Mouse (Mus musculus) embryonic fibroblast, embryonic 13.5 days (primary cell): ENCODE data around the gene Wdhd1. TPM values are rescaled to one million over a fixed set of nuclear protein-coding genes. Genes with fewer than 3 reads are reported as not detected.

Source experiments
- H3K27ac ChIP-seq: 2 replicates; pipeline ENCODE4 v1.5.1; 2012; ENCODE audit warnings: low read length, control low read depth, inconsistent platforms; ENCODE audit not compliant: insufficient read depth
- H3K4me1 ChIP-seq: 2 replicates; pipeline ENCODE4 v1.6.1; 2011; ENCODE audit warnings: low read length; ENCODE audit not compliant: control insufficient read depth, insufficient read depth
- H3K4me3 ChIP-seq: 2 replicates; pipeline ENCODE4 v1.5.1; 2011; ENCODE audit warnings: mild to moderate bottlenecking, control low read depth, low read length; ENCODE audit not compliant: insufficient read depth
- CTCF ChIP-seq: IDR thresholded peaks from 2 replicates; pipeline ENCODE4 v1.5.1; 2011; ENCODE audit warnings: mild to moderate bottlenecking, control low read depth, low read length, moderate library complexity, borderline replicate concordance; ENCODE audit not compliant: insufficient read depth
- POLR2A ChIP-seq: IDR thresholded peaks from 2 replicates; pipeline ENCODE4 v1.6.1; 2011; ENCODE audit warnings: low read depth, mild to moderate bottlenecking, control low read depth, low read length, moderate library complexity
- polyA plus RNA-seq: library from polyadenylated mRNA; stranded (reverse); fragments of >200 nt; gene quantifications from 2 replicates; pipeline ENCODE4 v1.2.4, GENCODE M21; 2011; ENCODE audit warnings: low read depth; ENCODE audit not compliant: missing spikeins, insufficient read length

The Wdhd1 gene
- polyA plus RNA-seq, 1 experiment = 23.0 TPM

DNA sequence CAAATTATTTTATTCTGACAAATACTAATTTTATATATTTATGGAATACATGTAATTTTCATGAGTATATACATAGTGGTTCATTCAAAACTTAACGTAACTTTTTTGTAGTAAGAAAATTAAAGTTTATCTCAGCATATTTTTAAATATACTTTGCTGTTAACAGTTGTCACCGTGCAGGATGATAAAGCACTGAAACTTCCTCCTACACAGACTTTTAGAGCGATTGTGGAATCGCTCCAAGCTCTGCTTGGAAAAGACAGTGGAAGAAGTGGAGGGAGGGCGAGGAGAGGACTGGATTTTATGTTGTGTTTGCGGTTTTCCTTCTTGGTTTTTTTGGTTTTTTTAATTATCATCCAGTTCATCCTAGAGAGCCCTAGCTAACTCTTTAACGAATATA lies 6.9 kb upstream of the Wdhd1 start:
- Histone ChIP-seq H3K27ac (no peak overlapping the region), H3K4me1 (no peaks in the 10 kb centered on the region), H3K4me3 (no peak overlapping the region)
- TF ChIP-seq CTCF (no peak), POLR2A (no peak)

DNA sequence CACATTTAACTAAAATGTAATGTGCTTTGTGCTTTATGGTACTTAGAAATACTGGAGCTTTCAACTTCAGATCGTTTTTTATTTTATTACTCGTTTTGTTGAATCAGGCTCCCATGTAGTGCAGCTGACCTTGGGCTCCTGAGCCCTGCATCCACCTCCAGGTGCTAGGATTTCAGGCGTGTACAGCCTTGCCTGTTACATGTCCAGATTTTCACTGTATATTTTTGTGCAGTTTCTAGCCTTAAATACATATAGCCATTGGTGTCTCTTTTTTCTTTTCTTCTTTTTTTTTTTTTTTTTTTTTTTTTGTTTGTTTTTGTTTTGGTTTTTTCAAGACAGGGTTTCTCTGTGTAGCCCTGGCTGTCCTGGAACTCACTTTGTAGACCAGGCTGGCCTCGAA lies 4.9 kb upstream of the Wdhd1 start:
- Histone ChIP-seq H3K4me1 (no peaks in the 10 kb centered on the region), H3K27ac (no peak overlapping the region), H3K4me3 (no peak overlapping the region)
- no peak for TF ChIP-seq POLR2A
- TF ChIP-seq CTCF = no peak

DNA sequence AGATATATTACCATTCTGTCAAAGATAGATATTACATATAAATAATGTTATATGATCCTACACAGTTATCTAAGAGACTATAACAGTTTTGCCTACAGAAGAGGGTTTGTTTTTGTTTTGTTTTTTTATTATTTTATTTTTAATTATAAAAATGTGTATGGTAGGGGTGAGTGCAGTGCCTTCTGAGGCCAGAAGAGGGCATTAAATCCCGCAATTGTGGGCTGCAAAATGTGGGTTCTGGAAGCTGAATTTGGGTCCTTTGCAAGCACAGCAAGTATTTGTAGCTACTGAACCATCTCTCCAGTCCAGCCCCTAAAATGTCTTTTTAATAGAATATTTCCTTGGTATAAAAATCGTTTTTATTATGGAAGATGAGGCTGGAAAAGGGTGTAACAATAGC lies 2.4 kb upstream of the Wdhd1 start:
- Histone ChIP-seq H3K4me1 (0 out of 2 replicates have a peak, but pooled peaks cover 2% of the 10 kb centered on the region), H3K4me3 (no peak overlapping the region), H3K27ac (no peak overlapping the region)
- TF ChIP-seq POLR2A = no peak
- no peak for TF ChIP-seq CTCF

DNA sequence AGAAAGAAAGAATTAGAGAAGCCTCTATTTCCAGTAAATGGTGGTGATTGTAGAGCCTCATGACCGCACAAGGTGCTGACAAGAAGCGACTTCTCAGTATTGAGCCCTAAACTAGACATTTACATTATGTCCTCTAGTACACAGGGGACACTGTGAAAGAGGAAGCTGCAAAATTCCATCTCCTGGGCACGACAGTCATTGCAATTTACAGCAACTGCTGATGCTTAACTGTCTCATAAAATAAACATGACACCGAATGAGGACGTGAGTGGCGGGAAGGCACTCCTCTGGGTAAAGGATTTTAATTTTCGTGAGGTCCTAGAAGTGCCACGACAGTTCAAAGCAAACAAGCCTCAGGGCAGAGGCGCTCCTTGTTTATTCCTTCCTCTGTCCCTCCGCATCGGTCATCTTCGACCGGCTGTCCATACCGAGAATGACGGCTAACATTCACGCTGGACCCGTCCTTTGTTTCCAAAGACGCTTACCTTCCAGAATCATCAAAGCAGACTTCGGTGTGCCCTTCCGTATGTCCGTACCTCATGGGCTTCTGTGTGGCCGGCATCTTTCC lies 537 bp downstream of the Wdhd1 start:
- Histone ChIP-seq H3K4me1 (0 out of 2 replicates have a peak, but pooled peaks cover 2% of the 10 kb centered on the region), H3K4me3 (peak overlapping the region; percentile 88), H3K27ac (no peak overlapping the region)
- no peak for TF ChIP-seq CTCF
- no peak for TF ChIP-seq POLR2A

DNA sequence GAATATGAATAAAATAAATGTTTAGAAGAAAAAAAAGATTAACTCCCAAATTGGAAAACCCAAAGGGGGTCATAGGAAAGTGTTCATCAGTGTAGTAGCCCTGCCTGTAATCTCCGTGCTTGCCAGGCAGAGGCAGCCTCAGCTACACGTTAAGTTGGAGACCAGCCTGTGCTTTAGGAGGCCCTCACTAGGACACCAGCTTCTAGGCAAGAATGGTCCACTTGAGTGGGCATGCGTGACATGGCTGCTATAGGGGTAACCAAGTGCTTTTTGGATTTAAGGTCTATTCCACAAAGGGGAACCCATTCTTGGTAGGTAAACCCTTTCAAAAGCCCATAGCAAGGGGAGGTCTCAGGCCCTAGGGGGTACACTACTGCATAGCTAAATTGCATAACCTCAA lies 1.2 kb downstream of the Wdhd1 start:
- Histone ChIP-seq H3K4me1 (0 out of 2 replicates have a peak, but pooled peaks cover 2% of the 10 kb centered on the region), H3K4me3 (peak overlapping the region; percentile 88), H3K27ac (no peak overlapping the region)
- TF ChIP-seq CTCF (peak; percentile 34; the same call in 1 of the 2 replicates), POLR2A (no peak)

DNA sequence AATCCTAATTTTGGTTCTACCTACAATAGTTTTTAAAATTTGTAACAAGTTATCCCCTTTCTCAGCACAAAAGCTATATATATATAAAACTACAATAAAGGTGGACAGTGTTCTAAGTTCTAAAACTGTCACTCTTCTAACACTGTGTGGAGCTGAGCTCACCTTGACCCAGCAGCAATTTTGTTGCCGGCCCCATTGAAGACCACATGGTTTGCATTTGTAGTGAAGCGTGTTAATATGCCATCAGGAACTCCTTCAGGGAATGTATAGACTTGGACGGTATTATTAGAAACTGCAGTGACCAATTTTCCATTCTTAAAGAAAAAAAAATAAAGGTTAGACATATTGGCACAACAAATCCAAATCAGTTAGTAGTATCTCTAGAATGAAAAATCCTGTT lies 2.9 kb downstream of the Wdhd1 start:
- Histone ChIP-seq H3K4me3 (no peak overlapping the region), H3K4me1 (0 out of 2 replicates have a peak, but pooled peaks cover 2% of the 10 kb centered on the region), H3K27ac (no peak overlapping the region)
- TF ChIP-seq POLR2A (no peak), CTCF (no peak)

DNA sequence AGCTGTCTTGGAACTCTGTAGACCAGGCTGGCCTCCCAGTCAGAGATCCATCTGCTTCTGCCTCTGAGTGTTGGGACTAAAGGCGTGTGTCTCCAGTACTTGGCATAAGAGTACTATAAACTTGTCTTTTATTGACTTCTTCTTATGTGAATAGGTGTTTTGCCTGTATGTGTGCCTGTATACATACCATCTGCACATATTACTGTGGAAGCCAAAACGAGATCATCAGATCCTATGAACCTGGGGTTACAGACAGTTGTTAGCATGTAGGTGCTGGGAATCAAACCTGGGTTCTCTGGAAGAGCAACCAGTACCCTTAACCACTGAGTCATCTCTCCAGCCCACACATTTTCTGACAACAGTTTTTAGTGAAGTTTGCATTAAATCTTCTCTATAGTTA lies 7.0 kb downstream of the Wdhd1 start:
- Histone ChIP-seq H3K4me1 (no peaks in the 10 kb centered on the region), H3K4me3 (no peak overlapping the region), H3K27ac (no peak overlapping the region)
- TF ChIP-seq CTCF (no peak), POLR2A (no peak)

DNA sequence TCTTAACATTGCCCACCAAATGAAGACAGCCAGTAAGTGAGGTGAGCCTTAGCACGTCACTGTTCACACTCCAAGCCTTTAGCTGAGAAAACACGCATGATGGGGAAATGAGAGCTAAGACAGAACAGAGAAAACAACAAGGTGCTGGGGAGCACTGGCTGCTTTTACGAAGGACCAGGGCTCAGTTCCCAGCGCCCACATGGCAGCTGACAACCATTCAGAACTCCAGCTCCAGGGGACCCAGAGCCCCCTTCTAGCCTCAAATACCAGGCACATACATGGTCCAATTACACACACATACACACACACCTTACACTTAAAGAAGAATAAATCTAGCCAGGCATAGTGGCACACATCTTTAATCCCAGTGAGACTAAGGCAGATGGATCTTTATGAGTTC lies 7.6 kb downstream of the Wdhd1 start:
- TF ChIP-seq POLR2A (no peak), CTCF (no peak)

DNA sequence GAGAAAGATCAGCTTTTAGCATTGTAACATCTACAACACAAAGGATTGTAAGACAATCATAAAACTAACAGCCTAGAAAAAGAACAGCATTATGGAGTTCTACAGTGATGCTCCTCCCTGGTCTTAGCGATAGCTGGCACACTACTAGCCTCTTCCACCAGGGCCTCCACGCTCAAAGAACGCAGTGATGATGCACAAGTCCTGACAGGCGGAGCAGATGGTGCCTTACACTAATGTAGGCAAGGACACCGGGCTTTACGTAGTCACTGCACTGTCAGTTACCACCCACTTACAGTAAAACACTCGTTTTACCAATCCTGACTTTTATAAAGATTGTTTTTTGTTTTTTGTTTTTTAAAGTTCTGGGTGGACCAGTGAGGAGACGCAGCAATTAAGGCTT lies 10.8 kb downstream of the Wdhd1 start:
- TF ChIP-seq CTCF = no peak
- TF ChIP-seq POLR2A = no peak
- Histone ChIP-seq H3K4me3 (no peak overlapping the region), H3K27ac (no peak overlapping the region), H3K4me1 (no peaks in the 10 kb centered on the region)

More for the DNA sequence above, 7.6 kb downstream of the Wdhd1 start:
- H3K4me1 ChIP-seq = no peaks in the 10 kb centered on the region
- H3K27ac ChIP-seq = no peak overlapping the region
- no peak overlapping the region for H3K4me3 ChIP-seq

DNA sequence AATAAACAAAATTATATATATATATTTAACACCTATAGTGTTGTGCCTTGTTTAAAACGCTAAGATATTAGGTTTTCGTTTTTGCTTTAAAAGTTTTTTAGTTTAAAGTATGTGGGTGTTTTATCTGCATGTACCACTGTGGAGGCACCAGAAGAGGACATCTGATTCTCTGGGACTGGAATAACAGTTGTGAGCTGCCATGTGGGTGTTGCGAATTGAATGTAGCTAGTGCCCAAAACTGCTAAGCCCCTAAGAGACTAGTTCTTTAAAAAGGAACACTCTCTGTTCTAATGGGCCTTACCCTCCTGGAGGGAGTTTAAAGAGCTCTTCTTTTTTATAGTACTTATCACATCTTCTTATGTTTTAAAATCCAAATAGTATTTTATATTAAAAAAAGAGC lies 11.8 kb downstream of the Wdhd1 start:
- Histone ChIP-seq H3K27ac (no peak overlapping the region), H3K4me3 (no peak overlapping the region), H3K4me1 (no peaks in the 10 kb centered on the region)
- TF ChIP-seq POLR2A (no peak), CTCF (no peak)
